Mouse (Mus musculus) lung, adult 2 months (tissue): ENCODE measurements around the gene Sumo2.

Experiments
- CTCF ChIP-seq: fragments of 200-500 bp; IDR thresholded peaks from 2 replicates; pipeline ENCODE4 v1.5.1; 2011; ENCODE audit warnings: mild to moderate bottlenecking, low read length, control low read depth; ENCODE audit not compliant: insufficient read depth
- POLR2A ChIP-seq: fragments of 200-500 bp; IDR thresholded peaks from 2 replicates; pipeline ENCODE4 v1.6.1; 2011; ENCODE audit warnings: low read depth, mild to moderate bottlenecking, control low read depth, low read length, borderline replicate concordance; ENCODE audit errors: extremely low read depth

GRCm38 (mm10) chr11:115536856-115537568, 936 bp upstream of the Sumo2 start:
- TF ChIP-seq CTCF: no peak
- no peak for TF ChIP-seq POLR2A
